Mouse (Mus musculus): ENCODE results near the gene Hoxa4. TPM values are rescaled to one million over a fixed set of nuclear protein-coding genes. Genes with fewer than 3 reads are reported as not detected.
A peak's percentile ranks its signal among the peaks of the same experiment; 100 is the strongest.

Gene Hoxa4
- polyA plus RNA-seq, 1 experiment from 2014 or later, result 0.35 TPM

- H3K9me3 ChIP-seq, result no peaks in the 10 kb centered on the region
- H3K4me2 ChIP-seq, result peak overlapping the region; percentile 32
- 9% methylated on average over 10 of the region's 10 CpGs for WGBS
- peaks cover 62% of the 10 kb centered on the region for H3K4me1 ChIP-seq (replicated peaks)
- H3K27me3 ChIP-seq, result peaks cover 32% of the 10 kb centered on the region
- ATAC-seq (ENCODE audit: insufficient number of reproducible peaks, insufficient read depth, low FRiP score, low TSS enrichment, low read depth), result no peak
- peaks cover 45% of the 10 kb centered on the region for H3K36me3 ChIP-seq
- H3K4me3 ChIP-seq (replicated peaks), result 0 out of 2 replicates have a peak overlapping the region, but pooled peaks have one; percentile 12
- H3K27ac ChIP-seq, result no peak overlapping the region
- H3K9ac ChIP-seq (replicated peaks), result no peak overlapping the region
Measured at GRCm38 (mm10) chr6:52200751-52201250, 9.2 kb upstream of the Hoxa4 start.

- peaks cover 30% of the 10 kb centered on the region for H3K27me3 ChIP-seq
- peaks cover 39% of the 10 kb centered on the region for H3K36me3 ChIP-seq
- ATAC-seq (ENCODE audit: insufficient number of reproducible peaks, insufficient read depth, low FRiP score, low TSS enrichment, low read depth), result no peak
- 9% methylated on average over 30 of the region's 30 CpGs for WGBS
- 0 out of 2 replicates have a peak overlapping the region, but pooled peaks have one; percentile 19 for H3K27ac ChIP-seq
- no peaks in the 10 kb centered on the region for H3K9me3 ChIP-seq
- H3K4me2 ChIP-seq, result peak overlapping the region; percentile 32
- no peak overlapping the region for H3K9ac ChIP-seq (replicated peaks)
- H3K4me3 ChIP-seq (replicated peaks), result peak overlapping the region; percentile 12
- H3K4me1 ChIP-seq (replicated peaks), result peaks cover 56% of the 10 kb centered on the region
Measured at GRCm38 (mm10) chr6:52200073-52200750, 8.7 kb upstream of the Hoxa4 start.

GRCm38 (mm10) chr6:52197271-52197670 lies 5.7 kb upstream of the Hoxa4 start:
- peaks cover 47% of the 10 kb centered on the region for H3K27me3 ChIP-seq
- no peak for ATAC-seq (ENCODE audit: insufficient number of reproducible peaks, insufficient read depth, low FRiP score, low TSS enrichment, low read depth)

GRCm38 (mm10) chr6:52196811-52197210 lies 5.3 kb upstream of the Hoxa4 start:
- H3K4me1 ChIP-seq (replicated peaks), result peaks cover 34% of the 10 kb centered on the region
- H3K9me3 ChIP-seq, result no peaks in the 10 kb centered on the region
- H3K9ac ChIP-seq (replicated peaks), result no peak overlapping the region
- 41% methylated on average over 9 of the region's 9 CpGs for WGBS
- no peak overlapping the region for H3K4me2 ChIP-seq
- ATAC-seq (ENCODE audit: insufficient number of reproducible peaks, insufficient read depth, low FRiP score, low TSS enrichment, low read depth), result no peak
- H3K4me3 ChIP-seq (replicated peaks), result no peak overlapping the region
- H3K27ac ChIP-seq, result no peak overlapping the region
- H3K27me3 ChIP-seq, result peaks cover 47% of the 10 kb centered on the region
- peaks cover 18% of the 10 kb centered on the region for H3K36me3 ChIP-seq

More at GRCm38 (mm10) chr6:52197271-52197670, 5.7 kb upstream of the Hoxa4 start:
- no peaks in the 10 kb centered on the region for H3K9me3 ChIP-seq
- no peak overlapping the region for H3K4me2 ChIP-seq
- H3K4me1 ChIP-seq (replicated peaks), result peaks cover 33% of the 10 kb centered on the region
- H3K36me3 ChIP-seq, result peaks cover 20% of the 10 kb centered on the region
- H3K9ac ChIP-seq (replicated peaks), result no peak overlapping the region
- WGBS, result 15% methylated on average over 10 of the region's 10 CpGs
- H3K4me3 ChIP-seq (replicated peaks), result no peak overlapping the region
- H3K27ac ChIP-seq, result no peak overlapping the region

- WGBS, result 27% methylated on average over 10 of the region's 10 CpGs
- no peak overlapping the region for H3K27ac ChIP-seq
- peaks cover 33% of the 10 kb centered on the region for H3K4me1 ChIP-seq (replicated peaks)
- no peak overlapping the region for H3K9ac ChIP-seq (replicated peaks)
- H3K4me2 ChIP-seq, result no peak overlapping the region
- H3K27me3 ChIP-seq, result peaks cover 55% of the 10 kb centered on the region
- no peaks in the 10 kb centered on the region for H3K9me3 ChIP-seq
- H3K4me3 ChIP-seq (replicated peaks), result no peak overlapping the region
- ATAC-seq (ENCODE audit: insufficient number of reproducible peaks, insufficient read depth, low FRiP score, low TSS enrichment, low read depth), result no peak
- peaks cover 7% of the 10 kb centered on the region for H3K36me3 ChIP-seq
Measured at GRCm38 (mm10) chr6:52194690-52195089, 3.1 kb upstream of the Hoxa4 start.

- peak overlapping the region; percentile 53 for H3K9ac ChIP-seq (replicated peaks)
- H3K27ac ChIP-seq, result peak overlapping the region; percentile 42; the same call in 1 of the 2 replicates
- peak; percentile 55; the same call in 1 of the 2 replicates for ATAC-seq (ENCODE audit: insufficient number of reproducible peaks, insufficient read depth, low FRiP score, low TSS enrichment, low read depth)
- peaks cover 9% of the 10 kb centered on the region for H3K36me3 ChIP-seq
- under 1% methylated on average over 39 of the region's 55 CpGs for WGBS
- peaks cover 75% of the 10 kb centered on the region for H3K27me3 ChIP-seq
- peaks cover 44% of the 10 kb centered on the region for H3K4me1 ChIP-seq (replicated peaks)
- H3K4me2 ChIP-seq, result peak overlapping the region; percentile 97
- peak overlapping the region; percentile 55 for H3K4me3 ChIP-seq (replicated peaks)
- no peaks in the 10 kb centered on the region for H3K9me3 ChIP-seq
Measured at GRCm38 (mm10) chr6:52191860-52192550, 452 bp upstream of the Hoxa4 start.

- no peak for ATAC-seq (ENCODE audit: insufficient number of reproducible peaks, insufficient read depth, low FRiP score, low TSS enrichment, low read depth)
- H3K27ac ChIP-seq, result no peak overlapping the region
- no peaks in the 10 kb centered on the region for H3K9me3 ChIP-seq
- H3K27me3 ChIP-seq, result peaks cover 80% of the 10 kb centered on the region
- peak overlapping the region; percentile 55 for H3K4me3 ChIP-seq (replicated peaks)
- no peak overlapping the region for H3K9ac ChIP-seq (replicated peaks)
- peaks cover 55% of the 10 kb centered on the region for H3K4me1 ChIP-seq (replicated peaks)
- 3% methylated on average over 23 of the region's 23 CpGs for WGBS
- H3K36me3 ChIP-seq, result peaks cover 6% of the 10 kb centered on the region
- H3K4me2 ChIP-seq, result peak overlapping the region; percentile 97
Measured at GRCm38 (mm10) chr6:52190410-52190809, 1.1 kb downstream of the Hoxa4 start.

- Histone ChIP-seq H3K36me3 (peaks cover 6% of the 10 kb centered on the region; the same call in 1 of the 2 replicates), H3K27me3 (peaks cover 81% of the 10 kb centered on the region), H3K9me3 (no peaks in the 10 kb centered on the region), H3K4me1 (replicated peaks) (peaks cover 60% of the 10 kb centered on the region), H3K27ac (no peak overlapping the region), H3K4me2 (0 out of 2 replicates have a peak overlapping the region, but pooled peaks have one; percentile 97), H3K4me3 (replicated peaks) (no peak overlapping the region), H3K9ac (replicated peaks) (no peak overlapping the region)
- ATAC-seq (ENCODE audit: insufficient number of reproducible peaks, insufficient read depth, low FRiP score, low TSS enrichment, low read depth), result no peak
- WGBS, result 24% methylated on average over 8 of the region's 8 CpGs
Measured at GRCm38 (mm10) chr6:52189909-52190308, 1.6 kb downstream of the Hoxa4 start.

GRCm38 (mm10) chr6:52189172-52189591 lies 2.4 kb downstream of the Hoxa4 start:
- H3K4me2 ChIP-seq, result no peak overlapping the region

GRCm38 (mm10) chr6:52186500-52186899 lies 5.1 kb downstream of the Hoxa4 start:
- Histone ChIP-seq H3K9ac (replicated peaks) (no peak overlapping the region), H3K4me1 (replicated peaks) (peaks cover 80% of the 10 kb centered on the region), H3K36me3 (peaks cover 11% of the 10 kb centered on the region), H3K27me3 (peaks cover 84% of the 10 kb centered on the region), H3K27ac (no peak overlapping the region), H3K4me3 (replicated peaks) (no peak overlapping the region), H3K9me3 (no peaks in the 10 kb centered on the region), H3K4me2 (no peak overlapping the region)
- 45% methylated on average over 1 of the region's 1 CpGs for WGBS
- ATAC-seq (ENCODE audit: insufficient number of reproducible peaks, insufficient read depth, low FRiP score, low TSS enrichment, low read depth), result no peak

More at GRCm38 (mm10) chr6:52189172-52189591, 2.4 kb downstream of the Hoxa4 start:
- ATAC-seq (ENCODE audit: insufficient number of reproducible peaks, insufficient read depth, low FRiP score, low TSS enrichment, low read depth), result no peak
- 0 out of 2 replicates have a peak overlapping the region, but pooled peaks have one; percentile 9 for H3K27ac ChIP-seq
- peaks cover 81% of the 10 kb centered on the region for H3K27me3 ChIP-seq
- H3K4me1 ChIP-seq (replicated peaks), result peaks cover 68% of the 10 kb centered on the region
- 29% methylated on average over 5 of the region's 5 CpGs for WGBS
- peaks cover 6% of the 10 kb centered on the region; the same call in 1 of the 2 replicates for H3K36me3 ChIP-seq
- no peak overlapping the region for H3K4me3 ChIP-seq (replicated peaks)
- H3K9ac ChIP-seq (replicated peaks), result no peak overlapping the region
- H3K9me3 ChIP-seq, result no peaks in the 10 kb centered on the region

- peaks cover 78% of the 10 kb centered on the region for H3K4me1 ChIP-seq (replicated peaks)
- H3K36me3 ChIP-seq, result peaks cover 15% of the 10 kb centered on the region
- no peaks in the 10 kb centered on the region for H3K9me3 ChIP-seq
- no peak for ATAC-seq (ENCODE audit: insufficient number of reproducible peaks, insufficient read depth, low FRiP score, low TSS enrichment, low read depth)
- no peak overlapping the region for H3K9ac ChIP-seq (replicated peaks)
- no peak overlapping the region for H3K4me2 ChIP-seq
- H3K27ac ChIP-seq, result no peak overlapping the region
- 26% methylated on average over 3 of the region's 3 CpGs for WGBS
- peaks cover 87% of the 10 kb centered on the region for H3K27me3 ChIP-seq
- no peak overlapping the region for H3K4me3 ChIP-seq (replicated peaks)
Measured at GRCm38 (mm10) chr6:52185834-52186233, 5.7 kb downstream of the Hoxa4 start.
